Mouse (Mus musculus) liver, adult 2 months (tissue): ENCODE results near the gene Elmsan1. TPM values are rescaled to one million over a fixed set of nuclear protein-coding genes. Genes with fewer than 3 reads are reported as not detected.

Source experiments
- DNase-seq: peaks from one replicate; pipeline ENCODE4 v3.0.0-alpha.2; 2011; ENCODE audit warnings: low read depth, low spot score; ENCODE audit errors: extremely low read depth
- H3K27ac ChIP-seq: fragments of 200-500 bp; replicated peaks from 2 replicates; pipeline ENCODE4 v1.5.1; 2012; ENCODE audit warnings: low read depth, mild to moderate bottlenecking, control low read depth, inconsistent platforms, low read length; ENCODE audit not compliant: insufficient read depth
- H3K27me3 ChIP-seq: fragments of 200-500 bp; 2 replicates; pipeline ENCODE4 v1.6.1; 2012; ENCODE audit warnings: mild to moderate bottlenecking, moderate library complexity, low read length, inconsistent platforms; ENCODE audit not compliant: control insufficient read depth, insufficient read depth
- H3K36me3 ChIP-seq: fragments of 200-500 bp; 2 replicates; pipeline ENCODE4 v1.6.1; 2012; ENCODE audit warnings: low read length, inconsistent platforms; ENCODE audit not compliant: control insufficient read depth, insufficient read depth
- H3K4me1 ChIP-seq: fragments of 200-500 bp; 2 replicates; pipeline ENCODE4 v1.6.1; 2011; ENCODE audit warnings: low read length; ENCODE audit not compliant: control insufficient read depth, insufficient read depth
- H3K4me3 ChIP-seq: fragments of 200-500 bp; 2 replicates; pipeline ENCODE4 v1.5.1; 2011; ENCODE audit warnings: low read depth, mild to moderate bottlenecking, control low read depth, low read length, moderate library complexity; ENCODE audit not compliant: insufficient read depth
- H3K79me2 ChIP-seq: fragments of 200-500 bp; 2 replicates; pipeline ENCODE4 v1.6.1; 2012; ENCODE audit warnings: inconsistent platforms, mild to moderate bottlenecking, low read length, moderate library complexity; ENCODE audit not compliant: control insufficient read depth, insufficient read depth
- H3K9ac ChIP-seq: fragments of 200-500 bp; 2 replicates; pipeline ENCODE4 v1.6.1; 2012; ENCODE audit warnings: low read depth, mild to moderate bottlenecking, control low read depth, inconsistent platforms, low read length
- CTCF ChIP-seq: fragments of 200-500 bp; IDR thresholded peaks from 2 replicates; pipeline ENCODE4 v1.5.1; 2011; ENCODE audit warnings: low read depth, low read length, control low read depth
- POLR2A ChIP-seq: fragments of 200-500 bp; IDR thresholded peaks from 2 replicates; pipeline ENCODE4 v1.6.1; 2011; ENCODE audit warnings: low read length, control low read depth; ENCODE audit not compliant: insufficient read depth; ENCODE audit errors: extremely low read depth
- WGBS: fragments of 180-500 bp; shearing (Covaris S2); methylation state at CpG from one replicate; pipeline ENCODE4 v1.1.7; 2018; 5-methylcytosine and 5-hydroxymethylcytosine counted together
- polyA plus RNA-seq: library from polyadenylated mRNA; depleted of rRNA; stranded (reverse); fragments of >200 nt; gene quantifications from 2 replicates; pipeline ENCODE4 v1.2.3, GENCODE M21; 2012
- total RNA-seq: library from RNA; depleted of rRNA; stranded (reverse); fragments of >200 nt; gene quantifications from 2 replicates; pipeline ENCODE4 v1.2.3, GENCODE M21; 2014

The Elmsan1 gene
- total and polyA plus RNA-seq, 2 experiments: 2.3 to 3.8 TPM

DNA sequence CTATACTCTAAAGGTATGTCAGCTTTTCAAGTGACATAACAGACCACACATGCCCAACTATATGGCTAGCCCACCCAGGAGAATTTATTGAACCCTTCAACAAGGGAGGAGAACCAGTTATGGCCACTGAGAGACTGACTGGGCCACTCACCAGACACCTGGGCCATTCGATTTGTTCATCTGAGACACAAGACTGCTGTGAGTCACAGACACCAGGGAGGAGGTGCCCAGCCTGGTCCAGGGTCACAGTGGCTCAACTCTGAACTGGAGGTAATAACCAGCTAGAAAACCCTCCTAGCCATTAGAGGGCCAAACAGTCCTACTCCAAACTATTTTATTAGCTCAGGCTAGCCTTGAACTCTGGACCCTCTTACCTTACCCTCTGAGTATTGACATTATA lies 40.6 kb downstream of the Elmsan1 start:
- no peak for DNase-seq
- Histone ChIP-seq H3K4me1 (peaks cover 68% of the 10 kb centered on the region), H3K36me3 (peaks cover under 1% of the 10 kb centered on the region), H3K79me2 (peaks cover 52% of the 10 kb centered on the region), H3K27ac (peak overlapping the region; percentile 22; the same call in 1 of the 2 replicates), H3K9ac (no peak overlapping the region), H3K4me3 (no peak overlapping the region), H3K27me3 (no peaks in the 10 kb centered on the region)
- 26% methylated on average over 1 of the region's 1 CpGs for WGBS
- TF ChIP-seq CTCF: no peak
- no peak for TF ChIP-seq POLR2A

DNA sequence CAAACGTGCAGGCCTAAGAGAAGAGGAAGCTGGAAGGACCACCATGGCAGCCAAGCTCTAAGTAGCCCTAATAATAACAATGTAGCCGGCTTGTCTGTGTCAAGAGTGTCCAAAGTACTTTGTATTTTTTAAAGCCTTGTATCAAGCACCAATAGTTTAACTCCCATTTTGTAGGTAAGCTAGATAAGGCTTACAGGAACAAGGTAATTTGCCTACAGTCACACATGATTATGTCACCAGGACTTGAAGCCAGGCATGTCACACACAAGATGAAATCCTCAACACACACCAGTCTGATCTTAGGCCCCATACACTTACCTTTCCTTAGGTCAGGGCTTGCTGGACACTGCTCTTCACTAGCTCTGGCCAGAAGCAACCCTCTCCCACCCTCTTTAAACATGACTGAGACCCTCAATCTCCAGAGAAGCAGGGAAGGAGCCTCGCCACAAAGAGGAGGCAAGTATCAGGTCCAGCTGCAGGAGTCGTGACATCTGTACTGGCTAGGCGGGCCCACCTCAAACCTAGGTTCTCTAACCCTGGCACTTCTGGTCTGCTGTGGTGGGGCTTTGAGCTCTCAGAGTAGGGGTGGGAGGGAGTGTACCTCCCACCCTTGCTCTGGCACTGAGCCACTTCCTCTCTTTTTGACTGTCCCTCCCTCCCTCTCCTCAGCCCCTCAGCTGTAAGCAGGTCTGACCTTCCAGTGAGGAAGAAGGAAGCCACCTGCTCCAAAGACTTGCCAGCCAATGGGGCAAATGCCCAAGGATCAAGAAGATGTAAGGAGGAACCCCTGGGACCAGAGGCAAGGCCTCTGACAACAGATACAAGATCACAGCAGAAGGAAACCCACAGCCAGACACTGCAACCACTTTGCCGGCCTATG lies 41.6 kb downstream of the Elmsan1 start:
- H3K79me2 ChIP-seq: peaks cover 57% of the 10 kb centered on the region
- peaks cover 68% of the 10 kb centered on the region for H3K4me1 ChIP-seq
- no peaks in the 10 kb centered on the region for H3K27me3 ChIP-seq
- no peak overlapping the region for H3K9ac ChIP-seq
- no peak overlapping the region for H3K4me3 ChIP-seq
- TF ChIP-seq CTCF (no peak), POLR2A (no peak)
- peak overlapping the region; percentile 95 for H3K27ac ChIP-seq
- H3K36me3 ChIP-seq: peaks cover 4% of the 10 kb centered on the region
- 67% methylated on average over 6 of the region's 6 CpGs for WGBS
- no peak for DNase-seq

- Histone ChIP-seq H3K27ac (peak overlapping the region; percentile 95), H3K36me3 (peaks cover 4% of the 10 kb centered on the region), H3K4me3 (no peak overlapping the region; the same call in none of the 2 replicates), H3K9ac (peak overlapping the region; percentile 81), H3K4me1 (peaks cover 63% of the 10 kb centered on the region), H3K27me3 (no peaks in the 10 kb centered on the region), H3K79me2 (peaks cover 58% of the 10 kb centered on the region)
- 24% methylated on average over 13 of the region's 13 CpGs for WGBS
- no peak for DNase-seq
- TF ChIP-seq CTCF (no peak), POLR2A (no peak)
These were observed 42.4 kb downstream of the Elmsan1 start for GRCm38 (mm10) chr12:84176126-84176769.

DNA sequence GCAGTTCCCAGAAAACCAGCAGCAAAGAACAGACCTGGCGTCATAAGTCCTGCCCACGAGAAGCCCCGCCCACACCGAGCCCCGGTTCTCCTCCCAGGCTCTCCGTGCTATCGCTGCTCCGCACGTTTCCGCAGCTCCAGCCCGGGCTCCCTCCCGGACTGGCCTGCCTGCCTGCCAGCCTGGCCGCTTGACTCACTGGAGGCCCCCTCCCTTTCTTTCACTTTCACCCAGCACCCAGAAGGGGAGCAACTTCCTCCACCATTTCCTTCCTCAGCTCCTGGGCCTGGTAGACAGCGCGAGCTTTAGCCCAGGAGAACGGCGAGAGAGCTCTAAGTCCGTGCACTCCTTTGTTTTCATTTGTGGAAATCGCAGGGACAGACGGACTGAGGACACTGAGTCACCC lies 43.0 kb downstream of the Elmsan1 start:
- WGBS: under 1% methylated on average over 20 of the region's 20 CpGs
- Histone ChIP-seq H3K4me3 (peak overlapping the region; percentile 53), H3K4me1 (peaks cover 57% of the 10 kb centered on the region), H3K79me2 (peaks cover 53% of the 10 kb centered on the region), H3K27ac (peak overlapping the region; percentile 95), H3K36me3 (peaks cover 6% of the 10 kb centered on the region), H3K9ac (peak overlapping the region; percentile 81), H3K27me3 (no peaks in the 10 kb centered on the region)
- TF ChIP-seq POLR2A: peak; percentile 48; the same call in 1 of the 2 replicates
- no peak for TF ChIP-seq CTCF
- peak; percentile 88 for DNase-seq

- WGBS: 13% methylated on average over 6 of the region's 6 CpGs
- H3K9ac ChIP-seq: no peak overlapping the region
- peak; percentile 98 for DNase-seq
These were observed 43.8 kb downstream of the Elmsan1 start for GRCm38 (mm10) chr12:84174871-84175270.

More at GRCm38 (mm10) chr12:84174871-84175270, 43.8 kb downstream of the Elmsan1 start:
- peaks cover 51% of the 10 kb centered on the region for H3K79me2 ChIP-seq
- no peak overlapping the region for H3K4me3 ChIP-seq
- H3K27me3 ChIP-seq: no peaks in the 10 kb centered on the region
- H3K4me1 ChIP-seq: peaks cover 49% of the 10 kb centered on the region
- H3K36me3 ChIP-seq: peaks cover 6% of the 10 kb centered on the region
- peak overlapping the region; percentile 95 for H3K27ac ChIP-seq
- no peak for TF ChIP-seq CTCF
- 0 out of 2 replicates have a peak, but pooled peaks have one; percentile 12 for TF ChIP-seq POLR2A
